Mouse (Mus musculus): ENCODE measurements around the gene Vkorc1. TPM values are rescaled to one million over a fixed set of nuclear protein-coding genes. Genes with fewer than 3 reads are reported as not detected.
A peak's percentile ranks its signal among the peaks of the same experiment; 100 is the strongest.

Vkorc1 gene
- total RNA-seq, 2 experiments from 2014 or later, result 26.3 to 26.6 TPM

DNA sequence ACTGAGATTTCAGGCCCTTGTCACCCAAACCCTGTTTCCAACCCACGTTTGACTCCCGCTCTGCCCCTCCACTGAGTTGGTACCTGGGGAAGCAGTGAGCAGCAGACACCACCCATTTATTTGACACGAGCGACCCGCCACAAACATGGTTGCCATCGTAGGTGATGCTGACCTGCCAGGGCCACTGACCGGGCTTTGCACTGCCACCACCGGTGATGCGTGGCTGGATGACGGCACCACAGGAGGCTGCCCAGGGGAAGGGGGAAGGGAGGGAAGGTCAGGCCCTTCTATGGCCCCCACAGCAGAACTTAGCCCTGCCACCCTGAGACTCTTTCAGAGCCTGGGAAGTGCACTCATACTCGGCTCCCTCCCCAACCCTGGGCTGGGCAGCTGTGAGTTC lies 32.3 kb upstream of the Vkorc1 start:
- DNase-seq (ENCODE audit: low spot score in 2 of 2), result no peak
- H3K4me3 ChIP-seq, result no peak overlapping the region

DNA sequence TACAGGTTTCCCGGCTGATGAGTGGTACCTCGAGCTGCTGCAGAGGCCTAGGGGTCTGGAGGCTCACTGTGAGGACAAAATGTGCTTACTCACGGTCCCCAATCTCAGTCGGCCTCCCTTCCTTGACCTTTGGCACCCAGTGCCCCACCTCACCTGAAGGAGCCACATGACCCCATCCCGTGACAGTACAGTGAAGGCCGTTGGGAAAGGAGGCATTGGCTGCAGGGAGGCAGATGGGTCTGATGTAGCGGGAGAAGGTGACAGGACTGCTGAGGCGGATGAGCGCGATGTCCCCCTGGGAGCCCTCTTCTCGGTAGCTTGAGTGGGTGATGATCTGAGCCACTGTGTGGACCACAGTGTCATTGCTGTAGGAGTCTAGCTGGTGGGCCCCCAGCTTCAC lies 31.4 kb upstream of the Vkorc1 start:
- no peak overlapping the region for H3K27ac ChIP-seq
- no peak overlapping the region for H3K4me3 ChIP-seq
- no peak for TF ChIP-seq CTCF (conservative IDR thresholded peaks at IDR 0.05)
- DNase-seq (ENCODE audit: low spot score in 2 of 2), result no peak

More for the DNA sequence above, 32.3 kb upstream of the Vkorc1 start:
- H3K27ac ChIP-seq, result no peak overlapping the region
- no peak for TF ChIP-seq CTCF (conservative IDR thresholded peaks at IDR 0.05)

DNA sequence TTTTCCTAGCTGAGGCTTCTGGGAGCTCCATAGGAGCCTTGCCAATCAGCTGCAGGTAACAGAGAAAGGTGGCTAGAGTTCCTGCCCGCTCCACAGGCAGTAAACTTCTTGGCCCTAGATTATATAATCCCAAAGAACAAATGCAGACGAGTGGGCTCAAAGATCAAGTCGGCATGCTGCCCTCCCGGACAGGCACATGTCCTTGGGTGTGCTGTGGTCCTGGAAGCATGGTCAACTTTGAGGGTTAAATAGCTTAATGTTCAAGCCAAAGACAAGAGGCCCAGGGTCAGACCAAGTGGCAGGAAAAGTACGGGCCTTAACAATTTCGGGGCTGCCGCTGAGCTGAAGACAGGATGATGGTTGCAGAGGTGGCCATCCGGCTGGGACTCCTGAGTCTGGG lies 30.6 kb upstream of the Vkorc1 start:
- no peak for TF ChIP-seq CTCF (conservative IDR thresholded peaks at IDR 0.05)
- Histone ChIP-seq H3K4me3 (no peak overlapping the region), H3K27ac (no peak overlapping the region)
- DNase-seq (ENCODE audit: low spot score in 2 of 2), result no peak

DNA sequence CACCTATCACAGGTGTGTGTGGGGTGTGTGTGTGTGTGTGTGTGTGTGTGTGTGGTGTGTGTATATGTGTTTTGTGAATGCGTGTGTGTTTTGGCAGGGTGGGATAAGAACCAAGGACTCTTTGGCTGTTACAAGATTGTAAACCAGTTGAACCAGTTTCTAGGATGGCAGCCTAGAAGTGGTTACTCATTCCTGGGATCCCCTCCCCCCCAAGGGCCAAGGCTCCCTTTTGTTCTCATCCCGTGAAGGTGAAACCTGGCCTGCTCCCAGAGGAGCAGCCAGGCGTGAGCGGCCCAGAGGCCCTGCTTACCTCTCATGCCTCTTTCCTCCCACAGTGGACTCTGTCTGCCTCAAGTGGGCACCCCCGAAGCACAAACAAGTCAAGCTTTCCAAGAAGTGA lies 29.8 kb upstream of the Vkorc1 start:
- DNase-seq (ENCODE audit: low spot score in 2 of 2), result no peak
- no peak for TF ChIP-seq CTCF (conservative IDR thresholded peaks at IDR 0.05)

DNA sequence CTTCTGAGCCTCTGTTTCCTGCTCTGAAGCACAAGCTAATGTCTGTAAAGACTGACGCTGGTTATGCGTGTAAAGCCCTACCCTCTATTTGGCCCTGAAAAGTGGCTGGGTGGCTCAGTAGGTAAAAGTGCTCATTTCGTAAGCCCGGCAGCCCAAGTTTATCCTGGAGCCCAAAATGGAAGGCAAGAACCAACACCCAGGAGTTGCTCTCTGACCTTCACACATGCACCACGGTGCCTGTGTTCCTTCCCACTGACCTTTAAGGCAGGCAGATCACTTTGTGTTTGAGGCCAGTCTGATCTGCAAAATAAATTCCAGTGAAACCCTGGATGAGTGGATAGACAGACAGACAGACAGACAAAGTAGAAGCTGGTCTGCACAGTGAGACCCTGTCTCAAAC lies 28.3 kb upstream of the Vkorc1 start:
- no peak for TF ChIP-seq CTCF (conservative IDR thresholded peaks at IDR 0.05)
- no peak overlapping the region for H3K27ac ChIP-seq
- H3K4me3 ChIP-seq, result no peak overlapping the region

More for the DNA sequence above, 29.8 kb upstream of the Vkorc1 start:
- Histone ChIP-seq H3K4me3 (no peak overlapping the region), H3K27ac (no peak overlapping the region)

DNA sequence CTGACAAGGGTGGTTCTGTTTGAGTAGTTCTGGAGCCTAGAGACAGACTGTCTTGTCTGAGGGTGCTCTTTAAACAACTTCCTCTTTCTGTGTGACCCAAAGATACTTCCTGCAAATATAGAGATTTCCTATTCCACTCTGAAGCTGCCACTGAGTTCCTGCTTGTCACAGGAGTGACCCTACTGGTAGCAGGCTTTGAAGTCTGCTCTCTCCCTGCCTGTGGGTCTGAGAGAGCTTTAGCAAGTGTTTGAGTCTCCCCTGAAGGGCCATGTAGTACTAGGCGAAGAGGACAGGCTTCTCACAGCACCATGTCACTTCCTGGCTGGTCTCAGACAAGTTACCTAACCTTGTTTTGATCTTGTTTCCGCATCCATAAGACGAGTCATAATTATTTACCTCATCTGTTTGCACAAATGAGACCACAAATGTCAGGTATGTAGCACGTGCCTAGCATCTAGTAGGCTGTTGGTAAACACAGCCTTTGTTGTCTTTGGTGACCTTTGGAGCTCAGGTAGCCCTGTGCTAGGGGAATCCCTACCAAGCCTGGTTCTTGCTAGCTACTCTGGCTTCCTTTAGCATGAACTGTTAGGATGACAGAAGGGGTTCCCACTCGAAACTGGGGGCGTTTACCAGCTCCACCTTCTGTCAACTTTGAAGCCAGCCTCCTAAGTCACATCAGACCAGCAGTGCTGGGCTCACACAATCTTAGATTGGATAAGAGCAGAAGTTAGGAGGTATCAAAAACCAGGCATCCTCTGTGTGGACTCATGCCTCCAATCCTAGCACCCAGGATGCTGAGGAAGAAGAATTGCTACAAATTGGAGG lies 27.2 kb upstream of the Vkorc1 start:
- Histone ChIP-seq H3K4me3 (no peak overlapping the region), H3K27ac (peak overlapping the region; percentile 66)
- no peak for DNase-seq (ENCODE audit: low spot score in 2 of 2)
- no peak for TF ChIP-seq CTCF (conservative IDR thresholded peaks at IDR 0.05)

More for the DNA sequence above, 28.3 kb upstream of the Vkorc1 start:
- DNase-seq (ENCODE audit: low spot score in 2 of 2), result no peak

DNA sequence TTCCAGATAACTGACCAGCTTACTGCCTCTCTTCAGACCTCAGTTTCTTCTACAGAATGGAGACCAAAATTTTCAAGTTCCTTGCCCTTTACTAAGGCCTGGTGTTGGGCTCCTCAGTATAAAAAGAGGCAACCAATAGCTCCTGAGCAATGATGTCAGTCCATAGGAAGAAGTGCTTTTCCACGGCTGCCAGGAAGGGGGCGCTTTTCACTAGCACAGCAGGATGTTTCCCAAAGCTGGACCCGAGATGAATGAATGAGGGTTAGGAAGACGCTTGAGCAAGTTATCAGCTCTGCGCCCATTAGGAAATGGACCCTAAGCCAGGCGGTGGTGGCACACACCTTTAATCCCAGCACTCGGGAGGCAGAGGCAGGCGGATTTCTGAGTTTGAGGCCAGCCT lies 26.1 kb upstream of the Vkorc1 start:
- peak; percentile 64 for TF ChIP-seq CTCF (conservative IDR thresholded peaks at IDR 0.05)
- DNase-seq (ENCODE audit: low spot score in 2 of 2), result no peak
- H3K4me3 ChIP-seq, result no peak overlapping the region

DNA sequence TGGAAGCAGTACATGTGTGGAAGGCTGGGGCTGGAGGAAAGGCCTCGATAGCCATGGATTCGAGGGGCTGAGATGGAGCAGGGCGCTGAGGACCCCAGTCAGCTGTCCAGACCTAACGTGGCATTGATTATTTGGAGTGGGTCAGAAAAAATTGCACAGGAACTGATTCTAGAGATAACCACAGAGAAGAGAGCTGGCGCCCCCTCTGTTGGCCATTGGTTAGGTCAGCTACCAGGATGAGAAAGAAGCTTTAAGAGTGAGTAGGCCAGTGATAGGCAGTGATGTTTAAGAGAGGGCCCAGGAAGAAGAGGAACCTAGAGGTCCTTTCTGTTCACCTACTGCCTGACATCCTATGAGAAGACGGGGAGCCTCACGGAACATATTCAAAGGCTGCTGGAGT lies 23.9 kb upstream of the Vkorc1 start:
- Histone ChIP-seq H3K27ac (no peak overlapping the region), H3K4me3 (no peak overlapping the region)
- DNase-seq (ENCODE audit: low spot score in 2 of 2), result no peak
- TF ChIP-seq CTCF (conservative IDR thresholded peaks at IDR 0.05), result peak; percentile 65

More for the DNA sequence above, 26.1 kb upstream of the Vkorc1 start:
- peak overlapping the region; percentile 66; the same call in 1 of the 2 replicates for H3K27ac ChIP-seq

DNA sequence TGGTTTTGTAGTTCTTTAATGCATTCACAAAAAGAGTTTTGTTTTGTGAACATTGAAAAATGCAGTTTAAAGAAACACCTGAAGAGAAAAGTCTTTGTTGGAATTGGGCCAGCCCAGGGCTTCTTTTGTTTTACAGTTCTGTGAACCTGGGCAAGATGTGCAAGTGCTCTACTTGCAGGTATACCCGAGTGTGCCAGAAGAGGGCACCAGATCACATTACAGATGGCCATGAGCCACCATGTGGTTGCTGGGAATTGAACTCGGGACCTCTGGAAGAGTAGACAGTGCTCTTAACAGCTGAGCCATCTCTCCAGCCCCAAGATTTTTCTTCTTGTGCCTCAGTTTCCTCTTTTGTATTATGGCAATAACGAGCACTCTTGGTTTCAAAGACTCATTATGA lies 22.8 kb upstream of the Vkorc1 start:
- Histone ChIP-seq H3K27ac (no peak overlapping the region), H3K4me3 (no peak overlapping the region)
- no peak for DNase-seq (ENCODE audit: low spot score in 2 of 2)
- TF ChIP-seq CTCF (conservative IDR thresholded peaks at IDR 0.05), result peak; percentile 72

DNA sequence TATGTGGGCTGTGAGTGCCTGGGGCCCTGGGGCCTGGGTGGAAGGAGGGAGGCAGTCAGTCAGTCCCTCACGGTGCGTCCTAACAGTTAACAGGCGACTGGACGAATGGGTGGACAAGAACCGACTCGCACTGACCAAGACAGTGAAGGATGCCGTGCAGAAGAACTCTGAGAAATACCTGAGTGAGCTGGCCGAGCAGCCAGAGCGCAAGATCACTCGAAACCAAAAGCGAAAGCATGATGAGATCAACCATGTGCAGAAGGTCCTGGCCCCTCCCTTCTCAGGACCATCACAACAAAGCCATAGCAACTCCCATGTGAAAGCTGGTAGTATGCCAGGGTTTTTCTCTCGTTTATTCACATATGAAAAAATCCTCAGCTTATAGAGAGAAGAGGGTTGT lies 19.9 kb upstream of the Vkorc1 start:
- Histone ChIP-seq H3K27ac (no peak overlapping the region), H3K4me3 (no peak overlapping the region)
- TF ChIP-seq CTCF (conservative IDR thresholded peaks at IDR 0.05), result no peak
- no peak for DNase-seq (ENCODE audit: low spot score in 2 of 2)

DNA sequence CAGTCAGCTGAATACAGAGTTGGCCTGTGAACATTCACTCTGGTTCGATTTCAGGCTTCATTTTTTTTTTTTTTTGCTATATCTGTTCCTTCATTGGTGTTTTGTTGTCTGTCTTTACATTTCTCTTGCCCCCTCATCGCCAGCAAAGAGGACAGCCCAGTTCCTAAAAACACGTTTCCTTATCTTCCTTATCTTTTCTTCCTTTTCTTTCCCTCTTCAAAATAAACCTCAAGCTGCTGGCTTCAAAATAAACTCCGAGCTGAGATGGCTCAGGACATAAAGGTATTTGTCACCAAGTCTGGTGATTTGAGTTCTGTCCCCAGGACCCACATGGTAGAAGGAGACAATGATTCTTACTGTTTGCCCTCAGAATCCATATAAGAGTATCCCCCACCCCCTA lies 17.5 kb upstream of the Vkorc1 start:
- DNase-seq (ENCODE audit: low spot score in 2 of 2), result no peak
- peak overlapping the region; percentile 97; the same call in 1 of the 2 replicates for H3K27ac ChIP-seq
- peak overlapping the region; percentile 91 for H3K4me3 ChIP-seq
- TF ChIP-seq CTCF (conservative IDR thresholded peaks at IDR 0.05), result no peak

DNA sequence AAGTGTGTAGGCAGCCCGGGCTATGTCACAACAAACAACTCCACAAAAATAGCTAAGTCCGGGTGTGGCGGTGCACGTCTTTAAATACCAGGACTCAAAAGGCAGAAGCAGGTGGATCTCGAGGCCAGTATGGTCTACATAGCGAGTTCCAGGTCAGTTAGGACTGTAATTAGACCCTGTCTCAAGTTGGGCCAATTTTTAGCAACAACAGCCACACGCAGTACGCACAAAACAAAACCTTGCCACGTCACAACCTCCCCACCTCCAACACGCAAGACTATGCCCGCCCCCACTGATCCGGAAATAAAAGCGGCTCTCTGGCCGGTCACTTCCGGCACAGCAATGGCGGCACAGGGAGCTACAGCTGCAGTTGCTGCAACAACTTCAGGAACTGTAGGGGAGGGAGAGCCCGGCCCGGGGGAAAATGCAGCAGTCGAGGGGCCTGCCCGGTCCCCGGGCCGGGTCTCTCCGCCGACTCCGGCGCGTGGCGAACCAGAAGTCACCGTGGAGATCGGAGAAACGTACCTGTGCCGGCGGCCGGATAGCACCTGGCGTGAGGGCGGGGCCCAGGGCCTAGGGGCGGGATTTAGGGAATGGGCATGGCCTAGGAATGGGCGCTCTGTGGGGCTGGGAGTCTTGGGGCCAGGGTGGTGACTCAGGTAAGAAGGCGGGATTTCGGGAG lies 16.9 kb upstream of the Vkorc1 start, which contains the start of gene Kat8:
Gene Kat8 (plus strand): TSS at position 327 of the 682 bp plus-strand sequence.
- H3K4me3 ChIP-seq, result peak within 1 kb of the TSS; percentile 91
- H3K27ac ChIP-seq, result peak within 1 kb of the TSS; percentile 97
- DNase-seq (ENCODE audit: low spot score in 2 of 2), result peak; percentile 86 to 92
- no peak for TF ChIP-seq CTCF (conservative IDR thresholded peaks at IDR 0.05)

DNA sequence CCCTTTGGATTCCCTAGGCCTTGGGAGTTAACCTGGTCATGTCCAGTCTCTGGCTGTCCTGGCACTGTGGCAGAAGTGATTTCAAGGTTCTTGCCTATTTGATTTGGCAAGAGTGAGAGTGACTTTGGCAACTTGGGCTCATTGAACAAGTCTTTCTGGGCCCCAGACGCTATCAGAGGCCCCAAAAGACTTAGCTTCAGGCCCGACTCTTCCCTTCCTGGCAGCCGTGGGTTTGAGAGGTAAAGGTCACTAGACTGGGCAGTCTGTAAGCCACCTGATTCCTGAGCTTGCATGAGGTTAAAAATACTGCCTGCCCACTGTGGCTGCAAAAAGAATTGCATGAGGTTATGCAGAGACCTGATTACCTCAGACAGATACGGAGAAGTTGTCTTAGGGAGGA lies 13.2 kb upstream of the Vkorc1 start:
- no peak for DNase-seq (ENCODE audit: low spot score in 2 of 2)
- Histone ChIP-seq H3K27ac (no peak overlapping the region), H3K4me3 (no peak overlapping the region)
- TF ChIP-seq CTCF (conservative IDR thresholded peaks at IDR 0.05), result no peak

Measured in layer of hippocampus, adult 2 months (tissue).